Mouse (Mus musculus): ENCODE measurements around the gene Crocc2. TPM values are rescaled to one million over a fixed set of nuclear protein-coding genes. Genes with fewer than 3 reads are reported as not detected.

The Crocc2 gene
- polyA plus RNA-seq, 1 experiment from 2014 or later, result 0.33 TPM

DNA sequence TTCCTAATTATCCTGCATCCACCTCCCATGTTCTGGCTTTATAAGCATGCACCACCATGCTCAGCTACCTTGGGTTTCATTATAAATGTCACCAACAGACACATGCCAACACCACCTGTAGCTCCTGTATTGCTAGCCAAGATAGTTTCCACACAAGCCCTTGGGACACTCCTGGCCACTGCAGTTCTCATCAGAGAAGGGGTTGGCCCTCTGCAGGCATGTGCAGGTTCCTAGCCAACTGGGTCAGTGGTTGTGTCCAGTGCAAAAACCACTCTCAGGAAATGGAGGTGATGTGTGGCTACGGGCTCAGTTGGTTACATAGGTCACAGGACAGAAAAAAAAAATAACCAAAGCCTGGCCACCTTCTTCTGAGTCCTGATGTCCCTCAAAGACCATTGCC is 25.7 kb upstream of the Crocc2 start:
- H3K27me3 ChIP-seq (ENCODE audit: low read depth, poor library complexity, severe bottlenecking), result no peaks in the 10 kb centered on the region
- peaks cover 11% of the 10 kb centered on the region for H3K4me1 ChIP-seq
- 94% methylated on average over 1 of the region's 1 CpGs for WGBS

DNA sequence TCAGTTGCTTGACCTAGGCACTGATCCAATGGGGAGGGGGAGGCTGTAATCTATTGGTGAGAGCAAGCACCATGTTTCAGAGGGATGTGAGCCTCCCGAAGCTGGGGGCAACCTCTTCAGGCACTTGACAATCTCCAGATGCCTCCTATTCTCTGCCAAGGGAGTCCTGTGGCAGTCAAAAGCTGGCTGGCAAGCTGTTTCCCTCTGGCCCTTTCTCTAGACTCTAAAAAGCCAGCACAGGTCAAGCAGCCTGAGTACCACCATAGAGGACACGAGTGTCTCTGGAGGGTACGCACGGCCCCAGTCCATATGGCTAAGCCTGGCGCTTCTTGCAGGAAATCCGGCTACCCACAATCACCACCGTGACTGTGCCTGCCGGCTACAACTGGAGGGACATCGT is 24.3 kb upstream of the Crocc2 start:
- Histone ChIP-seq H3K4me3 (no peak overlapping the region), H3K4me1 (peaks cover 6% of the 10 kb centered on the region; the same call in 1 of the 2 replicates), H3K27ac (0 out of 2 replicates have a peak overlapping the region, but pooled peaks have one; percentile 27), H3K9me3 (replicated peaks) (no peaks in the 10 kb centered on the region), H3K27me3 (ENCODE audit: low read depth, poor library complexity, severe bottlenecking) (no peaks in the 10 kb centered on the region), H3K36me3 (no peaks in the 10 kb centered on the region)
- 82% methylated on average over 9 of the region's 9 CpGs for WGBS
- no peak for DNase-seq (ENCODE audit: low spot score)

More for the DNA sequence above, 25.7 kb upstream of the Crocc2 start:
- Histone ChIP-seq H3K36me3 (no peaks in the 10 kb centered on the region), H3K27ac (no peak overlapping the region), H3K4me3 (no peak overlapping the region), H3K9me3 (replicated peaks) (no peaks in the 10 kb centered on the region)
- no peak for DNase-seq (ENCODE audit: low spot score)

DNA sequence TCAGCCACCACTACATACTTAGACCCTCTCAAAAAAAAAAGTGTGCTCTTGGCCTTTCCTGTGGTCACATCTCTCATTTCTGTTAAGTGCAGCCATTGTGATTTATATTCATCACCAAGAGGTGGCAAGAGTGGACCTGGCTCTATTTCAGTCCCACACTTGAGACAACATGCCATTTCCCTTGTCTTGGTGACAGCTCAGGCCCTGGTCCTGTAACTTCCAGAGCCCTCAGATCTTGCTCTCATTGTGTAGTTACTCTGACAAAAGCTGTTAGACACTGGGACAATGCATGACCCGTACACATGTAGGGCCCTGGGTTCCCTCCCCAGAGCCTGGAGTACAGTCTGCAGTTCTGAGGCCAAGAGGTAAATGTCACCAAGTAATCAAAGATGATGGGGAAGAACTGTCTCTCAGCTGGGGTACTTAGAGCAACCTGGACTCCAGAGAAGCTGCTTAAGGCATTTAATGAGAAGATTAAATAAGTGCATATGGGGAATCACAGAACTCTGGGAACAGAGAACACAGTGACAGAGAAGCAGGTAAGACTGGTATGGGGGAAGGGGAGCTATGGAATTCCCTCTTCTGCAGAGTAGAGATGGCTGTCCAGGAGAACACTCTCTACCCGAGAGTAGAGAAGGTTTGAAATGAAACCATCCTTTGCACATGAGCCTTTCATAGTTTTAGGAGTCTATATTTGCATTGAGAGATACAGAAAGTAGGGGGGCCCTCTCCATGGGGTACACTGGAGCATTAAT is 17.4 kb upstream of the Crocc2 start:
- no peaks in the 10 kb centered on the region for H3K36me3 ChIP-seq
- 84% methylated on average over 2 of the region's 2 CpGs for WGBS

DNA sequence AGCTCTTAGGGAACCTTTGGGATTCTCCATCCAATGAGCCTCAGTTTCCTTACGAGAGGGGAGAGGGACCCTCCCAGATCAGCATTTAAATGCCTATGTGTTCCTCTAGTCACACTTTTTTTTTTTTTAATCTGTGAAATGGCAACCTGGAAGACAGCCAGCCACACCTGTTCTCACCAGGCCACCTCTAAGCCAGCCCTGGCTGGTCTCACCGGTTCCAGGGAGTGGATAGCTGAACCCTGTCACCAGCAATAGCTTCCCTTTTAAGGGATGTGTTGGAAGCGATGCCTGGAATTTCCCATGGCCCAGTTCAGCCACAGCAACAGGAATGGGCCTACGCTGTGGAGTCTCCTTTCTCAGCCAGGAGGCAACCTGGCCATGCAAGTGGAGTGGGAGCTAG is 11.0 kb upstream of the Crocc2 start:
- 84% methylated on average over 4 of the region's 4 CpGs for WGBS
- Histone ChIP-seq H3K9me3 (replicated peaks) (no peaks in the 10 kb centered on the region), H3K4me1 (peaks cover 7% of the 10 kb centered on the region; the same call in 1 of the 2 replicates), H3K27ac (no peak overlapping the region), H3K4me3 (no peak overlapping the region), H3K36me3 (no peaks in the 10 kb centered on the region), H3K27me3 (ENCODE audit: low read depth, poor library complexity, severe bottlenecking) (no peaks in the 10 kb centered on the region)
- DNase-seq (ENCODE audit: low spot score), result no peak

More for the DNA sequence above, 17.4 kb upstream of the Crocc2 start:
- no peak for DNase-seq (ENCODE audit: low spot score)
- H3K27me3 ChIP-seq (ENCODE audit: low read depth, poor library complexity, severe bottlenecking), result no peaks in the 10 kb centered on the region
- no peaks in the 10 kb centered on the region for H3K4me1 ChIP-seq
- H3K27ac ChIP-seq, result no peak overlapping the region
- H3K4me3 ChIP-seq, result no peak overlapping the region
- no peaks in the 10 kb centered on the region for H3K9me3 ChIP-seq (replicated peaks)

DNA sequence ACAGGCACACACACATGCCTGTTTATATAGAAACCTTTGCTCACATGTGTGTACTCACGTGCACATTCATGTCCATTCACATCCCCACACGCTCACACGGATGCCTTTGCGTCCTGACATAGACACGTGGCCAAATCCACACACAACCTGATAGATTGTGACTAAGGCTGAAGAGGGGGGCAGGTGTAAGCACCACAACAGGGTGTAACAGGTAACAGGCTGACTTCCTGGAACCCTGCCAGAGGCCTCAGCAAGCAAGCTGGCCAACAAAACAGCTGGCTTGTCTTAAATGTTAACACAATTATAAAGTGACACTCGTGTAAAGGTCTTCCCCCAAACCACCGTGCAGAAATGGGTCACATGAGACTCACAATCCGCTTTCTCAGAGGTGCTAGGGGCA is 9.6 kb upstream of the Crocc2 start:
- no peak overlapping the region for H3K4me3 ChIP-seq
- no peak overlapping the region for H3K27ac ChIP-seq
- 83% methylated on average over 8 of the region's 8 CpGs for WGBS
- no peaks in the 10 kb centered on the region for H3K27me3 ChIP-seq (ENCODE audit: low read depth, poor library complexity, severe bottlenecking)
- H3K9me3 ChIP-seq (replicated peaks), result no peaks in the 10 kb centered on the region
- H3K36me3 ChIP-seq, result no peaks in the 10 kb centered on the region
- no peak for DNase-seq (ENCODE audit: low spot score)
- H3K4me1 ChIP-seq, result peaks cover 7% of the 10 kb centered on the region; the same call in 1 of the 2 replicates

DNA sequence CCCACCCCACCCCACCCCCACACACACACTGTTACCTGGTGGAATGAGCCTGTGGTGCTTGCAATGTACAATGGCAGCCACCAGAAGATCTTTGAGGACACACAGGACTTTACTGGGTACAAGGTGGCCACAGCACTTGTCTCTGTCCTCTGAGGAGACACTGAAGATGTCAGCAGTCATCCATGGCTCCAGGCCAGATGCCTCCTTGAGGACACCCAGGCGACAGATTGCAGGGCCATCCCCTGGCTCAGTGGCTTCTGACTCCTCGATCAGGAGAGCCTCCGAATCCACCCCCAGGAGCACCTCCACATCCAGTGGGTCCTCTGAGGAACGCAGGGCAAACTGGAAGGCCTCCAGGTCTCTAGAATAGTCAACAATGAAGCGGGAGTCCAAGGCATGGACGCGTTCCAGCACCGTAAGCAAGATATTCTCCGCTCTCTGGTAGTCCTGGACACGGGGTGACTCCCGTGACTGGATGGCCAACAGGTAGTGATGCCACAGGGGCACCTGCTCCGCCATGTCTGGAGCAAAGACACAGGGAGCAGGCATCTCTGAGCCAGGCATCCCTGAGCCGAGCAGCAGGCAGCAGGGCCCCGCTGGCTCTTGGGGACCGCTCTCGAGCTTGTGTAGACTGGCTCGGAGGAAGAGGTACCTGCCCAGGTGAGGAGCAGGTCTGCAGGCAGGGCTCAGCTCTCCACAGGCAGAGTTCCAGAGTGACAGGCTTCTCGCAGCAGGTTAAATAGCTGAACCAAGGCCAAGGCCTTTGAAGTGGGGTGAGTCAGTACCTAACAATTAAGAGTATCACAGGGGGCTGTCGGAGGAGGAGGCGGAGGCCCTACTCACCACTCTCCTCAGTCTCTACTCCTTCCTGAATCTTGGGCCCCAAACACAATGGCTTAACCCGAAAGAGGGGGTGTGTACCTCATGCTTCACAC is 8.7 kb upstream of the Crocc2 start:
- Histone ChIP-seq H3K27ac (peak overlapping the region; percentile 56; the same call in 1 of the 2 replicates), H3K9me3 (replicated peaks) (no peaks in the 10 kb centered on the region), H3K36me3 (no peaks in the 10 kb centered on the region), H3K27me3 (ENCODE audit: low read depth, poor library complexity, severe bottlenecking) (no peaks in the 10 kb centered on the region), H3K4me3 (no peak overlapping the region), H3K4me1 (peaks cover 7% of the 10 kb centered on the region; the same call in 1 of the 2 replicates)
- no peak for DNase-seq (ENCODE audit: low spot score)
- 81% methylated on average over 21 of the region's 21 CpGs for WGBS

DNA sequence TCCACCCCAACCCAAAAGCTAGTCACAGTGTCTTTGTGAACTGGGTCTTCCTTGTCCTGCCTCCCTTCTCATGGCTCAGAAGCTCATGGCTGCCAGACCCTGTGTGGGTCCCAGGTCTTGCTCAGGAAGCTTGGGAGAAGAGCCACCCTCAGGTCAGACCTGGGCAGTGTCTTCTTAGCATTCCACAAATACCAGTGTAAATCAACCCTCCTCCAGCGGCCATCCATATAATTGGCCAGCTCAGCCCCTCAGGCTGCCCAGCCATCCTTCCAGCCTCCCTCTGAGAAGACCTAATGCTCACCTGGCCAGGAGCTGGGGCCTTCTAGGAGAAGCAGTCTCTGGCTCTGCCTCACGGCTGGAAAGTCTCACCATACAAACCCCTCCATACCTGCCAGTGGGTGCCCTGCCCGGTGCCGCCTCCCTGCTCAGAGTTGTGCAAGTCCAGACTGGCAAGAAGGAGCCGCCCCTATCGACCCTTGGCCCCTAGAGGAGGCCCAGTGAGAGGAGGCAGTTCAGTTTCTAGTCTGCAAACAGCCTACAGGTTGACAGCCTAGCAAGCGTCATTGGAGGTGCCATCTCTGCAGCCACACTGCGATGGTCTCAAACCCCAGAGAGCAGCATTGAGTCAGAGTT is 7.9 kb upstream of the Crocc2 start, which contains the start of gene 2310007B03Rik:
Gene 2310007B03Rik (minus strand): TSS at position 448 of the 633 bp plus-strand sequence.
- no peak for DNase-seq (ENCODE audit: low spot score)
- WGBS, result 66% methylated on average over 8 of the region's 8 CpGs

DNA sequence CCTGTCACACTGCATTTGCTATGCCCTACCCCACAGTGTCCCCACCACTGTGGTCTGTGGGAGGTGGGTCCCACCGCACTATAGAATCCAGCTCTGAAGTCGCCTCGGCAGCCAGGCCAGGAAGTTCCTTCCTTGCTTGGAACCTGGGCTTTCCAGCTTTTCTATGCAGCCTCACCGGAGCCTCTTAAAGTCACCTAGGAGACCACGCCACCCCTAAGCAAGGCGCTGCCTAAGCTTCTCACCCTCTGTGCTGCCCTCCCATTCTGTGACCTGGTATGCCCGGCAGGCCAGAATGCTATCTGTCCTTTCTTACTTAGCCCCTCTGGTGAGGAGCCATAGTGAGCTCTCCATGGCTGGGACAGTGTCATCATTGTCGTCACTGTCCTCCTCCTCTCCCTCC is 7.2 kb upstream of the Crocc2 start:
- WGBS, result 83% methylated on average over 8 of the region's 8 CpGs
- Histone ChIP-seq H3K4me3 (no peak overlapping the region), H3K9me3 (replicated peaks) (no peaks in the 10 kb centered on the region), H3K4me1 (peaks cover 7% of the 10 kb centered on the region; the same call in 1 of the 2 replicates), H3K36me3 (no peaks in the 10 kb centered on the region), H3K27ac (peak overlapping the region; percentile 47; the same call in 1 of the 2 replicates), H3K27me3 (ENCODE audit: low read depth, poor library complexity, severe bottlenecking) (no peaks in the 10 kb centered on the region)
- no peak for DNase-seq (ENCODE audit: low spot score)

More for the DNA sequence above, 7.9 kb upstream of the Crocc2 start, which contains the start of gene 2310007B03Rik:
- Histone ChIP-seq H3K4me3 (no peak within 1 kb of the TSS), H3K36me3 (no peaks in the 10 kb centered on the region), H3K4me1 (peaks cover 7% of the 10 kb centered on the region; the same call in 1 of the 2 replicates), H3K27me3 (ENCODE audit: low read depth, poor library complexity, severe bottlenecking) (no peaks in the 10 kb centered on the region), H3K27ac (peak within 1 kb of the TSS; percentile 56; the same call in 1 of the 2 replicates), H3K9me3 (replicated peaks) (no peaks in the 10 kb centered on the region)

DNA sequence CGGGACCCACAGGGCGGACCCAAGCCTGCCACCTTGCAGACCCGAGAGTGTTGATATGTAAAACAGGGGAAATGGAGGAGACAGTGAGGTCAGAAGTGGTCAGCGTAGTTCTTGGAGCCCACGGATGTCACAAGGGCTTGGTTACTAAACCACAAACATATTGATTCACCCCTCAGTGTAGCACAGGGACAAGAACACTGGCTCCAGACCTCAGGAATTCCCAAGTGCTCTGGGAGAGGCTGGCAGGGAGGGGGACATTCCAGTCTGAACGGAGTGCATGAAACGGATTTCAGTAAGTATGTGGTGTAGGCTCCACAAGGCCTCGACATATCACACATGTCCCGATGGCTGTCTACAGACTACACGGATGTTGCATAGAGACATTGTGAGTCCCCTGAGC is 6.6 kb upstream of the Crocc2 start:
- peaks cover 7% of the 10 kb centered on the region; the same call in 1 of the 2 replicates for H3K4me1 ChIP-seq
- no peak overlapping the region for H3K4me3 ChIP-seq
- no peaks in the 10 kb centered on the region for H3K27me3 ChIP-seq (ENCODE audit: low read depth, poor library complexity, severe bottlenecking)
- no peaks in the 10 kb centered on the region for H3K9me3 ChIP-seq (replicated peaks)
- H3K27ac ChIP-seq, result no peak overlapping the region
- 84% methylated on average over 10 of the region's 10 CpGs for WGBS
- no peak for DNase-seq (ENCODE audit: low spot score)
- no peaks in the 10 kb centered on the region for H3K36me3 ChIP-seq

DNA sequence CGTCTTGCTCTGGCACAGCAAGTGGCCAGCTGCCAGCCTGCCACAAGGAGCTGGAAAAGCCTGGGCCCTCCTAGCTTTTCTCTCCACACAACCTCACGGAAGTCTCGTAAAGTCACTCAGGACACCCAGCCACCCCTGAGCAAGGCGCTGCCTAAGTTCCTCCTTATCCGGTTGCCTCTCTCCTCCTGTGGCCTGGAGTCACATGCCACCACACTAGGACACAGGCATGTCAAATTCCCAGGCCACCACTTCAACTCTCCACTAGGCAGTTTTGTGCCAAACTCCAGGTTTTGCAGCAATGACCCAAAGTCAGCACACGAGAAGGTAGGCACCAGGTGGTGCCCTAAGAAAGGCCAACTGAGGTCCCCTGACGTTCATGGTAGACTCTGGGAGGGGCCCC is 5.9 kb upstream of the Crocc2 start:
- Histone ChIP-seq H3K4me3 (no peak overlapping the region), H3K27ac (no peak overlapping the region), H3K36me3 (no peaks in the 10 kb centered on the region), H3K27me3 (ENCODE audit: low read depth, poor library complexity, severe bottlenecking) (no peaks in the 10 kb centered on the region), H3K4me1 (peaks cover 7% of the 10 kb centered on the region; the same call in 1 of the 2 replicates), H3K9me3 (replicated peaks) (no peaks in the 10 kb centered on the region)
- DNase-seq (ENCODE audit: low spot score), result no peak
- 88% methylated on average over 7 of the region's 7 CpGs for WGBS

DNA sequence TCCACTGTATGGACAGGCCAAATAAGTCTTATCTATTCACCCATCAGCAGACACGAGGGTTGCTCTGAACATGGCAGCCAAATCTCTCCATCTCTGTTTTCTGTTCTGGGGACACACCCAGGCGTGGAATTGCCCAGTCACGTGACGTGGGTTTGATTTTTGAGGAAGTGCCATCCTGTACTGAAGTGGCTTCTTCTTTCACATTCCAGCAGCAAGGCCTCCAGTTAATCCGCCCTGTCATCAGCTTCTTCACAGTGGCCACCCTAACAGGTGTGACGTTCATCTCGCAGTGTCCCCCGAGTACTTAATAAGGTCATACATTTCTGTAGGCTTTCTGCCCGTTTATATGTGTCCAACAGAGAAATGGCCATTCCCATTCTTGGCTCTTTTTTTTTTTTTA is 3.1 kb upstream of the Crocc2 start:
- no peaks in the 10 kb centered on the region for H3K36me3 ChIP-seq
- no peak overlapping the region for H3K27ac ChIP-seq
- H3K4me3 ChIP-seq, result no peak overlapping the region
- H3K9me3 ChIP-seq (replicated peaks), result no peaks in the 10 kb centered on the region
- 85% methylated on average over 9 of the region's 9 CpGs for WGBS
- H3K27me3 ChIP-seq (ENCODE audit: low read depth, poor library complexity, severe bottlenecking), result no peaks in the 10 kb centered on the region
- peaks cover 14% of the 10 kb centered on the region for H3K4me1 ChIP-seq
- DNase-seq (ENCODE audit: low spot score), result no peak

DNA sequence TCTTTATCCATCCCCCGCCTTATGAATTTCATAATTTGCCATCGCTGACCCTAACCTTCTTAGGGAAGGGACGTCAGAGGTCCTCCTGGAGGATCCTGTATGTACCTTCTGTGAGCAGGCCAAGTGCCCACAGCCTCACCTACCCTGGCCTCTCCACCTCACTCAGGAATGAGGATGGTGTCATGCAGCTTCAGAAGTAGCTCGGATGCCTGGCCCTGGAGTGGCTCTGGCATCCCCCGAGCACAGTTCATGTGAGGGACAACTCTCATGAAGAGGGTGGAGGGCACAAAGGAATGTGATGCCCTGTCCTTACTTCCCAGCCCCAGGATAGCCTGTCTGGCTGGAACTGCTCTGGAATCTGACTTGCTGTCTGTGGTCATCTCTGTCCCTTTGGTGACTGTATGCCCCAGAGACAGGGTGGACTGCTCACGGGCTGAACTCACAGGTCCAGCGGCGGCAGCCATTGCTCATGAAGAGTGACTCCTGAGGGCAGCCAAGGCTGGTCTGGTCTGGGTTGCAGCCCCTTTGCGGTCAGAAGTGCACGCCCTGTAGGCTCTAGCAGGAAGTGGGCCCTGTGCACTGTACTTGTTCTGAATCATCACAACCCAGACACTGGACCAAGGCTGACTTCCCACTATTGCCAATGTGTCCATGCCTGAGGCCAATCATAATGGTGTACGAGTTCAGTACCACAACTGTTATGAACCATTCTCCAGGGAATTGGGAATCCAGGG is 2.0 kb upstream of the Crocc2 start:
- H3K27me3 ChIP-seq (ENCODE audit: low read depth, poor library complexity, severe bottlenecking), result no peaks in the 10 kb centered on the region
- WGBS, result 87% methylated on average over 11 of the region's 11 CpGs
- H3K27ac ChIP-seq, result no peak overlapping the region
- no peaks in the 10 kb centered on the region for H3K9me3 ChIP-seq (replicated peaks)
- no peaks in the 10 kb centered on the region for H3K36me3 ChIP-seq
- no peak overlapping the region for H3K4me3 ChIP-seq
- peaks cover 9% of the 10 kb centered on the region for H3K4me1 ChIP-seq
- no peak for DNase-seq (ENCODE audit: low spot score)
